In the genomic region with DNA sequence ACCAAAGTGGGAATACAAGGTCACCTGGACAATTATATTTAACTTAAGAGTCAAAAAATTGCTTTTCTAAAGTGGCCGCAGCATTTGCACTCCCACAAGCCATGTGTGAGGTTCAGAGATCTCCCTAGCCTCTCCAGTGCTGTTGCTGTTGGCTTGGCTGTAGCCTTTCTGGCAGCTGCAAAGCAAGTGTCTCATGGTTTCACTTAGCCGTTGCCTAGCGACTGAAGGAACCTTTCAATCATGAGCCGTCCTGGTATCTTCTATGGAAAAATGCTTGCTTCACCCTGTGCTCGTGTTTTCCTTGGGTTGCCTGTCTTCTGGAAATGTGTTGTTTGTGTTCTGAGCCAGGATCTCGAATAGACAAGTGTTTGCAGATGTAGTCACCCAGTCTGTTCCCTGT, we compare ENCODE assay signal across 9 mouse cellular contexts.
DNase-seq lines count a peak whose midpoint lies in the region; ATAC-seq lines count a peak whose summit lies in the region.
"Had no signal": no experiment of that assay in that cellular context is flagged by ENCODE, and none has a peak within 500 bp of the region (broad histone marks: within the 10 kb centered on the region; RNA-seq: fewer than 3 reads in every experiment).

No protein-coding gene starts in this region.

- no peak overlapping the region for H3K4me2 ChIP-seq in heart, embryonic 11.5 days
- no peak overlapping the region for H3K4me2 ChIP-seq in limb, embryonic 11.5 days (ENCODE audit: low read depth, severe bottlenecking)
- H3K4me2 ChIP-seq: neural tube, embryonic 12.5 days had no signal

- 49% methylated on average over 6 of the region's 6 CpGs for WGBS in heart, embryonic 11.5 days (ENCODE audit: insufficient replicate concordance)
- 57% methylated on average over 6 of the region's 6 CpGs for WGBS in limb, embryonic 11.5 days

- H3K4me1 ChIP-seq in heart, embryonic 11.5 days (ENCODE audit: control insufficient read depth, insufficient read depth, low read length): no peaks in the 10 kb centered on the region
- no peaks in the 10 kb centered on the region for H3K4me1 ChIP-seq in limb, embryonic 11.5 days (ENCODE audit: control insufficient read depth, insufficient read depth, low read length)
- H3K4me1 ChIP-seq: neural tube, embryonic 12.5 days had no signal

- H3K27me3 ChIP-seq in heart, embryonic 11.5 days (ENCODE audit: control insufficient read depth, insufficient read depth, low read length): no peaks in the 10 kb centered on the region
- H3K27me3 ChIP-seq in limb, embryonic 11.5 days (ENCODE audit: control insufficient read depth, insufficient read depth, low read length): no peaks in the 10 kb centered on the region
- H3K27me3 ChIP-seq: neural tube, embryonic 12.5 days had no signal

- no peak for ATAC-seq in heart, embryonic 11.5 days (replicated peaks; ENCODE audit: insufficient number of reproducible peaks, low FRiP score, low TSS enrichment)
- no peak for ATAC-seq in limb, embryonic 11.5 days (ENCODE audit: insufficient number of reproducible peaks, low FRiP score, low TSS enrichment, low read depth)

- no peak overlapping the region for H3K9ac ChIP-seq in heart, embryonic 11.5 days (ENCODE audit: low read depth, low read length)
- no peak overlapping the region for H3K9ac ChIP-seq in limb, embryonic 11.5 days (ENCODE audit: low read length)
- H3K9ac ChIP-seq: neural tube, embryonic 12.5 days had no signal

- no peaks in the 10 kb centered on the region for H3K9me3 ChIP-seq in heart, embryonic 11.5 days (replicated peaks; ENCODE audit: control insufficient read depth, low read length)
- H3K9me3 ChIP-seq in limb, embryonic 11.5 days (ENCODE audit: control insufficient read depth, low read length): no peaks in the 10 kb centered on the region
- H3K9me3 ChIP-seq: neural tube, embryonic 12.5 days had no signal

- DNase-seq in heart, adult 18-20 months: peak; percentile 58 to 70
- DNase-seq in adrenal gland, postnatal 36 days: peak; percentile 16 to 23
- peak; percentile 50 for DNase-seq in heart, adult 8-10 months (ENCODE audit: low spot score)
- DNase-seq in limb, embryonic 11.5 days (ENCODE audit: low spot score): peak; percentile 34
- DNase-seq in urinary bladder, postnatal 14 days (ENCODE audit: low spot score): no peak
- no peak for DNase-seq in spleen, postnatal 36 days (ENCODE audit: low spot score in 2 of 2)
- DNase-seq in cerebellum, adult 11-12 months: no peak

- no peak overlapping the region for H3K27ac ChIP-seq in heart, embryonic 11.5 days (ENCODE audit: low read depth, low read length)
- H3K27ac ChIP-seq in limb, embryonic 11.5 days (replicated peaks; ENCODE audit: low read depth, low read length): no peak overlapping the region
- H3K27ac ChIP-seq: neural tube, embryonic 12.5 days had no signal

- no peak overlapping the region for H3K4me3 ChIP-seq in heart, embryonic 11.5 days (ENCODE audit: low read depth, low read length)
- H3K4me3 ChIP-seq in limb, embryonic 11.5 days (ENCODE audit: low read depth, low read length): no peak overlapping the region
- H3K4me3 ChIP-seq: neural tube, embryonic 12.5 days had no signal

- H3K36me3 ChIP-seq in heart, embryonic 11.5 days (ENCODE audit: control insufficient read depth, insufficient read depth, low read length): no peaks in the 10 kb centered on the region
- no peaks in the 10 kb centered on the region for H3K36me3 ChIP-seq in limb, embryonic 11.5 days (ENCODE audit: control insufficient read depth, insufficient read depth, low read length)
- H3K36me3 ChIP-seq: neural tube, embryonic 12.5 days had no signal

Comparison
In these comparisons a context has a peak if more than half of its experiments do, and no peak if none do; other contexts are left out.
1. DNase-seq: peak in heart, adult 18-20 months (2 of 2), adrenal gland, postnatal 36 days (2 of 2), heart, adult 8-10 months (single experiment) and limb, embryonic 11.5 days (single experiment); none in urinary bladder, postnatal 14 days (single experiment), spleen, postnatal 36 days (0 of 2) and cerebellum, adult 11-12 months (single experiment).